Comparison of ENCODE assay signal across 18 mouse cellular contexts in genomic region chr10:69176116-69176515, GRCm38 (mm10). TPM values are rescaled to one million over a fixed set of nuclear protein-coding genes. Genes with fewer than 3 reads are reported as not detected.
"Had no signal": no experiment of that assay in that cellular context is flagged by ENCODE, and none has a peak within 500 bp of the region (broad histone marks: within the 10 kb centered on the region; RNA-seq: fewer than 3 reads in every experiment).

No protein-coding gene starts in this region.

- ATAC-seq: liver, embryonic 12.5 days; liver, postnatal 0 days; lung, postnatal 0 days; midbrain, embryonic 13.5 days; midbrain, embryonic 15.5 days; midbrain, embryonic 16.5 days had no signal

- DNase-seq: left cerebral cortex, postnatal 4 days; liver; liver, embryonic 13.5 days; liver, postnatal 0 days; lung, adult 18-20 months; lung, adult 2 months; lung, embryonic 14.5 days; lung, postnatal 10 days; lung, postnatal 14 days; lung, postnatal 36 days; lung, postnatal 4 days; midbrain, embryonic 14.5 days had no signal

RNA-seq across cellular contexts. Expression of gene A930033H14Rik, which starts 36.8 kb away (rescaled TPM):
- total RNA-seq: monocyte, adult 5-6 weeks had no signal
